Mouse (Mus musculus): ENCODE measurements around the gene Pkn2. TPM values are rescaled to one million over a fixed set of nuclear protein-coding genes. Genes with fewer than 3 reads are reported as not detected.

The Pkn2 gene
- polyA plus RNA-seq, 2 experiments = 22.6 to 45.5 TPM

DNA sequence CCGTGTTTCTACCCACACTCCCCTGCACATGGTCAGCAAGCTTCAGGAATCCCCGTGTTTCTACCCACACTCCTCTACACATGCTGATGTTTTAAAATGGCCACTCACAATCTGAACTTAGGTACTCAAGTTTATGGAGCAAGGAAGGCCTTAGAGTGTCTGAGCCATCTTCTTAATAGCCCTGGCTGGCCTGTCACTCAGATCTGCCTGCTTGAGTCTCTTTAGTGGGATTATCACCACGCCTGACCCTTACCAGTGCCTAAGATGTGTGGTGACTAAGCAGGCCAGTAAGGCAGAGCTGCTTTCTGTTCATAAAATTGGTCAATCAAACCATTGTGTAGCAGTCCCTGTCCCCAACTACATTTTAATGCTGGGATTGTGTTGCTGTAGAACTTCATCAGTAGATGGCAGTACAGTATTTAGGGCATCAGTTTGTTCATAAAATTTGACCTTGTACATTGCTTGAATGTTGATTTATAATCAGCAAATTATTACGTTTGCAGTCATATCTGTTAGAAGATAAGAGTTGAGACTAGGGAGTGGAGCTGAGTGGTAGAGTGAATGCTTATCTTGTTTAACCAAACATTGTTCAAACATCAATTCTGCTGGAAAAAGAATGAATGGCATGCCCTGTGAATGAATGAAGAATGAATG is 108.1 kb downstream of the Pkn2 start:
- Histone ChIP-seq H3K27ac (replicated peaks; ENCODE audit: low read depth, low read length) (no peak overlapping the region), H3K9ac (ENCODE audit: low read depth, low read length, severe bottlenecking) (no peak overlapping the region), H3K4me2 (replicated peaks; ENCODE audit: low read depth, low read length, severe bottlenecking) (no peak overlapping the region), H3K4me3 (replicated peaks; ENCODE audit: low read length) (no peak overlapping the region), H3K36me3 (ENCODE audit: control insufficient read depth, insufficient read depth, low read length) (peaks cover 43% of the 10 kb centered on the region), H3K27me3 (ENCODE audit: control insufficient read depth, insufficient read depth, low read length) (no peaks in the 10 kb centered on the region), H3K9me3 (ENCODE audit: control insufficient read depth, low read length) (no peaks in the 10 kb centered on the region), H3K4me1 (ENCODE audit: control insufficient read depth, insufficient read depth, low read length) (no peaks in the 10 kb centered on the region)
- WGBS = 89% methylated on average over 4 of the region's 4 CpGs
- no peak for TF ChIP-seq POLR2A (IDR thresholded peaks at IDR 0.05; ENCODE audit: borderline replicate concordance, extremely low read depth, insufficient read depth, insufficient read length)
- ATAC-seq (ENCODE audit: low FRiP score, low read depth) (no peak), DNase-seq (ENCODE audit: low spot score) (no peak)

DNA sequence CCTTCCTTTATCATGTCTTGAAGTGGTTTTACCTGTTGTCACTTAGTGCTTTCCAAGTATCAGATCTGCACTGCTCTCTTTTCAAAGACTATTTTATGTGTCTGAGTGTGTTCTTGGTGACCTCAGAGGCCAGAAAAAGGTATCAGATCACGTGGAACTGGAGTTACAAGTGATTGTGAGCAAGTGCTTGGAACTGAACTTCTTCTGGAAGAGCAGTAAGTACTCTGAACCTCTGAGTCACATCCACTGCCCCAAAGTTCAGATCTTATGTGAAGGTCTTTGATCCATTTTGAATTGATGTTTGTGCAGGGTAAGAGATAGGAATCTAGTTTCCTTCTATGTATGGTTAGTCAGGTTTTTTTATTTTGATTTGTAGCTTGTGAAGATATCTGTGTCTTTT is 111.3 kb downstream of the Pkn2 start:
- no peaks in the 10 kb centered on the region for H3K9me3 ChIP-seq (ENCODE audit: control insufficient read depth, low read length)
- no peak overlapping the region for H3K9ac ChIP-seq (ENCODE audit: low read depth, low read length, severe bottlenecking)
- 63% methylated on average over 1 of the region's 1 CpGs for WGBS
- no peak for DNase-seq (ENCODE audit: low spot score)
- H3K4me3 ChIP-seq (replicated peaks; ENCODE audit: low read length) = no peak overlapping the region
- no peak for ATAC-seq (ENCODE audit: low FRiP score, low read depth)
- peaks cover 27% of the 10 kb centered on the region for H3K36me3 ChIP-seq (ENCODE audit: control insufficient read depth, insufficient read depth, low read length)
- TF ChIP-seq POLR2A (IDR thresholded peaks at IDR 0.05; ENCODE audit: borderline replicate concordance, extremely low read depth, insufficient read depth, insufficient read length) = no peak
- H3K4me2 ChIP-seq (replicated peaks; ENCODE audit: low read depth, low read length, severe bottlenecking) = no peak overlapping the region
- no peak overlapping the region for H3K27ac ChIP-seq (replicated peaks; ENCODE audit: low read depth, low read length)
- peaks cover 12% of the 10 kb centered on the region for H3K4me1 ChIP-seq (ENCODE audit: control insufficient read depth, insufficient read depth, low read length)
- no peaks in the 10 kb centered on the region for H3K27me3 ChIP-seq (ENCODE audit: control insufficient read depth, insufficient read depth, low read length)

DNA sequence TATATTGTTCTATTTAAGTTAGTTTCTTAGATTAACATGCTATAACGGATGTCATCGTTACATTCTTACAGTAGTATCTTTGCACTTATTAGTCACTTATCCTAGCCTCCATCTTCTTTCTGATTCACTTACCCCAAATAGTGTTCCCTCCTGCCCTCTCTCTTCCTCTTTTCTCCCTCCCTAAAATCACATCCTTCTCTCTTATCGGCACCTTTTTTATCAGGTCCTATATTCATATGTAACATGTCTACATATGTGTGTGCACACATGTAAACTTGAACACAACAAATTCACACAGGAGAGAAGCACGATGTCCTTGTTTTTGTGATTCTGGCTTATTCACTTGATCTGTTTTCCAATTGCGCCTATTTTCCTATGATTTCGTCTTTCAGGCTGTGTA is 113.3 kb downstream of the Pkn2 start:
- peaks cover 12% of the 10 kb centered on the region for H3K4me1 ChIP-seq (ENCODE audit: control insufficient read depth, insufficient read depth, low read length)
- no peak for ATAC-seq (ENCODE audit: low FRiP score, low read depth)
- 93% methylated on average over 6 of the region's 6 CpGs for WGBS

DNA sequence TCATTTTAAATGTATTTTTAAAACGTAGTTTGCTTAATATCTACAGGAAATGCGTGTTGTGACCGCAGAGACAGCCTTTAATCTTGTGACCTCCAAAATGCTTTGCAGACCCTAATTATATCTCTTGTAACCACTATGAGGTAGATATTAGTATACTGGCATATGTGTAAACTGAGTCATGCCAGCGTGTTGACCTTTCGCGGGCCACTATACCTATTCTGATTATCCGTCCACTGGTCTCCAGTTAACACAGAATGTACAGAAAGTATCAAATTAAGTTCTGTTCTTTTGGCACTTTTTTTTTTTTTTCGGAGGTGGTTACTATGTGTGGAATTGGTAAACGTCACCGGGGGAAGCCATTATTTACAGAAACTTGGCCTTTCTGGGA is 116.0 kb downstream of the Pkn2 start:
- no peaks in the 10 kb centered on the region; the same call in 1 of the 2 replicates for H3K36me3 ChIP-seq (ENCODE audit: control insufficient read depth, insufficient read depth, low read length)
- TF ChIP-seq POLR2A (IDR thresholded peaks at IDR 0.05; ENCODE audit: borderline replicate concordance, extremely low read depth, insufficient read depth, insufficient read length) = no peak
- ATAC-seq (ENCODE audit: low FRiP score, low read depth) (no peak), DNase-seq (ENCODE audit: low spot score) (no peak)
- peaks cover 12% of the 10 kb centered on the region for H3K4me1 ChIP-seq (ENCODE audit: control insufficient read depth, insufficient read depth, low read length)
- H3K27me3 ChIP-seq (ENCODE audit: control insufficient read depth, insufficient read depth, low read length) = no peaks in the 10 kb centered on the region
- peak overlapping the region; percentile 93 for H3K9ac ChIP-seq (ENCODE audit: low read depth, low read length, severe bottlenecking)
- H3K27ac ChIP-seq (replicated peaks; ENCODE audit: low read depth, low read length) = no peak overlapping the region
- H3K4me3 ChIP-seq (replicated peaks; ENCODE audit: low read length) = peak overlapping the region; percentile 80
- peak overlapping the region; percentile 83 for H3K4me2 ChIP-seq (replicated peaks; ENCODE audit: low read depth, low read length, severe bottlenecking)
- WGBS = 17% methylated on average over 10 of the region's 10 CpGs
- no peaks in the 10 kb centered on the region for H3K9me3 ChIP-seq (ENCODE audit: control insufficient read depth, low read length)

More for the DNA sequence above, 113.3 kb downstream of the Pkn2 start:
- H3K4me3 ChIP-seq (replicated peaks; ENCODE audit: low read length) = no peak overlapping the region
- H3K27ac ChIP-seq (replicated peaks; ENCODE audit: low read depth, low read length) = no peak overlapping the region
- H3K9me3 ChIP-seq (ENCODE audit: control insufficient read depth, low read length) = no peaks in the 10 kb centered on the region
- H3K9ac ChIP-seq (ENCODE audit: low read depth, low read length, severe bottlenecking) = no peak overlapping the region
- no peak overlapping the region for H3K4me2 ChIP-seq (replicated peaks; ENCODE audit: low read depth, low read length, severe bottlenecking)
- TF ChIP-seq POLR2A (IDR thresholded peaks at IDR 0.05; ENCODE audit: borderline replicate concordance, extremely low read depth, insufficient read depth, insufficient read length) = no peak
- H3K36me3 ChIP-seq (ENCODE audit: control insufficient read depth, insufficient read depth, low read length) = peaks cover 19% of the 10 kb centered on the region
- no peak for DNase-seq (ENCODE audit: low spot score)
- no peaks in the 10 kb centered on the region for H3K27me3 ChIP-seq (ENCODE audit: control insufficient read depth, insufficient read depth, low read length)

DNA sequence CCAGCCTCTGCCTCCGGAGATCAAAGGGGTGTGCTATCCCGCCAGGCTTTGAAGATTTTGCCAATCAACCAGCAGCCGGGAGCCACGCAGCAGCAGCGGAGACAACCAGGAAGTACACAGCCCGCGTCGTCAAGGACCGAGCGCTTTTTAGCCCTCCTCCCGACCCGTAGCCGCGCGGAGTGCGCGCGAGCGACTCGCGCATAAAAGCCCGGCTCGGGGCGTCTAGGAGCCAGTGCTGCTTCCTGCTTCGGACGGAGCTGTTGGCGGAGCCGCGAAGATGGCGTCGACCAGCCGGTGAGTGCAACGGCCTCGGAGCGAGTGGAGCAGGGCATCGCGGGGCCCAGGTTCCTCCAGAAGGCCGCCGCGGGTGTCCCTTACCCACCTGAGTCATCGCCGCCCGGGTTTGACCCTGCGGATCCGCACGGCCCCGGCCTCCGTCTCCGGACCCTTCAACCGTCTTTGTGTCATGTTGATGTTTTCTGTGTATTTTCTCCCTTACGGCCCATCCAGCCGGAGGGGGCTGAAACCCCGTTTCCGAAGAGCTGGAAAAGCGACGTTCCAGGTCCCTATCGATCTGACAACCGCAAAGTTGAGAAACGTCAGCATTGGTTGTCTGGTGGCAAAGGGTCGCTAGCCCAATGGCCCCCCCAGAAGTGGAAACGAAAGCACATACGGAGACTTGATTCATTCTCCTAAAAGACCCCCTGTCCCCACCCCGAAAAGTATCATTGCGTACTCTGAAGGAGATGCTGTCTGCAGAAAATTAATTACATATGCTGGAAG is 116.6 kb downstream of the Pkn2 start, which contains the start of gene Gtf2b:
Gene Gtf2b (plus strand): TSS at position 51 of the 783 bp plus-strand sequence.
- no peaks in the 10 kb centered on the region for H3K36me3 ChIP-seq (ENCODE audit: control insufficient read depth, insufficient read depth, low read length)
- peak within 1 kb of the TSS; percentile 80 for H3K27ac ChIP-seq (replicated peaks; ENCODE audit: low read depth, low read length)
- peak within 1 kb of the TSS; percentile 80 for H3K4me3 ChIP-seq (replicated peaks; ENCODE audit: low read length)
- ATAC-seq (ENCODE audit: low FRiP score, low read depth) (peak; percentile 100), DNase-seq (ENCODE audit: low spot score) (peak; percentile 95)
- TF ChIP-seq POLR2A (IDR thresholded peaks at IDR 0.05; ENCODE audit: borderline replicate concordance, extremely low read depth, insufficient read depth, insufficient read length) = peak; percentile 100
- peak within 1 kb of the TSS; percentile 83 for H3K4me2 ChIP-seq (replicated peaks; ENCODE audit: low read depth, low read length, severe bottlenecking)
- H3K27me3 ChIP-seq (ENCODE audit: control insufficient read depth, insufficient read depth, low read length) = no peaks in the 10 kb centered on the region
- no peaks in the 10 kb centered on the region for H3K9me3 ChIP-seq (ENCODE audit: control insufficient read depth, low read length)
- H3K9ac ChIP-seq (ENCODE audit: low read depth, low read length, severe bottlenecking) = peak within 1 kb of the TSS; percentile 93
- WGBS = under 1% methylated on average over 63 of the region's 64 CpGs
- H3K4me1 ChIP-seq (ENCODE audit: control insufficient read depth, insufficient read depth, low read length) = peaks cover 12% of the 10 kb centered on the region
